Mouse (Mus musculus): ENCODE measurements at regions not wholly inside any gene's neighbourhood (a gene's known extent, or its start where the extent isn't known, plus 50 kb on each side); places are given as distances from the start of the nearest gene placed in this dataset.
A peak's percentile ranks its signal among the peaks of the same experiment; 100 is the strongest.

- peak in 1 of 2 experiments; percentile 19 for DNase-seq (ENCODE audit: low spot score in 2 of 2)
These were observed 67.7 kb upstream of the BC052040 start for GRCm38 (mm10) chr2:115513774-115514231.

DNA sequence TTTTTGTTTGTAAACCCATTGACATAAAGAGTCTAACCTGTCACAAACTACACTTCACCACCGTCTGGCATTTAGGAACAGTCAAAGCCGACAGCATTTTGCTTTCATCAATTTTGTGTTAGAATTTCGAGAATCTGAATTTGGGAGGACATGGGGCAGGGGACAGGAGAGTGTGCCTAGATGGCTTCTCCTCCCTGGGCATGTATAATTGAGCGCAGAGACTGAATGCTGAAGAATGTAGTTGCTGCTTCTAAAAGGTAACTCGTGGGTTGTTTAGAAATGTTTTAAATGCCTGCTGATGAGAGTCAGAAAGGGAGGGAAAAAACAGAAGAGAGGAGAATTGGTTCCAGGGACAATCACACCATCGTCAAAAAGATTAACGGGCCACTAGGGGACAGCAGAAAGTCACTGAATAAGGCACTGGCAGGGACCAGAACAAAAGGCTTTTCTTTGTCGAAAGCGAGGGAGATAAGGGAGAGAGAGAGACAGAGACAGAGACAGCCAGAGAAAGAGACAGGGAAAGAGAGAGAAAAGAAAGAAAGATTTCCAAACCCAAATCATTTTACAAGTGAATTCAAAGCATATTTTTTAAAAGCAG, 66.6 kb upstream of the BC052040 start:
- peak in 1 of 2 experiments; percentile 19 for DNase-seq (ENCODE audit: low spot score in 2 of 2)

DNA sequence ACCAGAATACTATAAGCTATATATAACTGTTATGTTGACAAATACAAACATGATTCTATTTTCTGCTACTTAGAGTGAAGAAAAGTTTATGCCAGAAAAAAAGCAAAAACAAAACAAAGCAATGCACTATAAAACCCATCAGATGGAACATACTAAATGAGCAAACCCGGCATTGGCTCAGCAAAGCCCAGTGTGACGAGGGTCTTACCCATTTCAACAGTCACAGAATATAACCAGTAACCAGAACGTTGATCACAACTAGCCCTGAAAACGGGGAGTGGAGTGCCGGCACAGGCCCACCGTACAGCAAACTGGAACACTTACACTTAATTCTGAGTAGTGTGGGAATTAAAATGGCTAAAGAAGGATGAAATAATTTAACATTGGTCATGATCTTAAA, 66.0 kb upstream of the BC052040 start:
- no peak for DNase-seq (ENCODE audit: low spot score in 2 of 2)

DNA sequence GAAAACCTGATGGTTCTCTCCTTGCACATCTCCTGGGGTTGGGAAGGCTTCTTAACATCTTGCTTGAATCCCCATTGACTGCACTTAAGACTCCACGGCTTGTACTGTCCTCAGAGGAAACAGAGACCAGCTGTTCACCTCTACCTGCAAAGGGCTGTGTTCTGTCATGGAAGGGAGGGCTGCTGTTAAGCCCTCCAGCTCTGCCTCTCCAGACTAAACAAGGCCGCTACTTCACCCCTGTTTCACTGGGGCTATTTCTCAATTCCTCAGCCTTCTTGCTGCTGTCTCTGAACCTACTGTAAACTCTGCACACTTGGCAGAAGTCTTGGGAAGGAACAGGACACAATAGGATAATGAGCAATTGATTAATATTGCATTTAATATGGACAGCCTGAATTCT, 64.7 kb upstream of the BC052040 start:
- no peak for DNase-seq (ENCODE audit: low spot score in 2 of 2)

- no peak for DNase-seq (ENCODE audit: low spot score in 2 of 2)
These were observed 61.5 kb upstream of the BC052040 start for GRCm38 (mm10) chr2:115519974-115520373.

- no peak for DNase-seq (ENCODE audit: low spot score in 2 of 2)
These were observed 60.9 kb upstream of the BC052040 start for GRCm38 (mm10) chr2:115520413-115521139.

DNA sequence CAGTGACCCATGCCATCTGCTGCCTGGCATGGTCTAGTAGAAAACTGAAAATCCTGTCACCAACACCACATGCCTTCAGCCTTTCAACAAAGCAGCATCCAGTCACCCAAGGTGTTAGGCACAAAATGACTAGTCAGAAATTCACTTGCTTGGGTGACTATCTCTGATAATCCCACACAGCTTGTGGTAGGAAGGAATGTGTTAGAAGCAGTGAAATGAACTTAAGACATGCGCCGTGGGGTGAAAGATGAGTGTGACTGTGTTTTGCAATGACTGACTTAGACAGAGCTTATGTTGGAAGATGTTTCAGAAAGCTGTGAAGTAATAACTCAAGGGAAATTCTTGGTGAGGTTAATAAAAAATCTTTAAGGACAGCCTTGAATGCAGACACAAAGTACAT, 51.6 kb upstream of the BC052040 start:
- no peak for DNase-seq (ENCODE audit: low spot score in 2 of 2)

All from urinary bladder, postnatal 4 days (tissue).